Mouse (Mus musculus): ENCODE measurements around the gene Slc22a22. TPM values are rescaled to one million over a fixed set of nuclear protein-coding genes. Genes with fewer than 3 reads are reported as not detected.
A peak's percentile ranks its signal among the peaks of the same experiment; 100 is the strongest.

Gene Slc22a22
- not detected in 2 replicates for polyA plus RNA-seq (2015; fragmentation: Nextera tagmentation; extraction: Ambion mirVana)

GRCm38 (mm10) chr15:57477525-57477924 lies at the start of gene Slc22a22:
Gene Slc22a22, minus strand, starts transcription at chr15:57477625.
- no peaks in the 10 kb centered on the region for H3K4me1 ChIP-seq
- WGBS = 80% methylated on average over 2 of the region's 2 CpGs
- no peak within 1 kb of the TSS for H3K27ac ChIP-seq (replicated peaks)
- no peak for ATAC-seq (ENCODE audit: low FRiP score)
- H3K4me2 ChIP-seq = no peak within 1 kb of the TSS
- no peaks in the 10 kb centered on the region for H3K27me3 ChIP-seq (replicated peaks)
- H3K9ac ChIP-seq (replicated peaks) = no peak within 1 kb of the TSS
- no peak within 1 kb of the TSS for H3K4me3 ChIP-seq (replicated peaks)
- no peaks in the 10 kb centered on the region for H3K36me3 ChIP-seq
- H3K9me3 ChIP-seq (replicated peaks) = no peaks in the 10 kb centered on the region

GRCm38 (mm10) chr15:57523510-57524298 lies 46.3 kb upstream of the Slc22a22 start:
- WGBS = 70% methylated on average over 10 of the region's 10 CpGs
- Histone ChIP-seq H3K9me3 (replicated peaks) (no peaks in the 10 kb centered on the region), H3K9ac (replicated peaks) (no peak overlapping the region), H3K27me3 (replicated peaks) (no peaks in the 10 kb centered on the region), H3K27ac (replicated peaks) (no peak overlapping the region), H3K4me2 (no peak overlapping the region), H3K4me3 (replicated peaks) (no peak overlapping the region), H3K4me1 (no peaks in the 10 kb centered on the region), H3K36me3 (no peaks in the 10 kb centered on the region)
- no peak for ATAC-seq (ENCODE audit: low FRiP score)

- H3K27me3 ChIP-seq (replicated peaks) = no peaks in the 10 kb centered on the region
- WGBS = 61% methylated on average over 1 of the region's 1 CpGs
- no peak for ATAC-seq (ENCODE audit: low FRiP score)
Measured at GRCm38 (mm10) chr15:57522160-57522559, 44.7 kb upstream of the Slc22a22 start.

GRCm38 (mm10) chr15:57509185-57510172 lies 32.1 kb upstream of the Slc22a22 start:
- H3K27ac ChIP-seq (replicated peaks) = no peak overlapping the region
- H3K36me3 ChIP-seq = no peaks in the 10 kb centered on the region
- no peaks in the 10 kb centered on the region for H3K4me1 ChIP-seq
- H3K9me3 ChIP-seq (replicated peaks) = no peaks in the 10 kb centered on the region
- no peak overlapping the region for H3K4me3 ChIP-seq (replicated peaks)
- H3K9ac ChIP-seq (replicated peaks) = no peak overlapping the region
- no peak overlapping the region for H3K4me2 ChIP-seq
- WGBS = 47% methylated on average over 21 of the region's 21 CpGs
- ATAC-seq (ENCODE audit: low FRiP score) = no peak
- no peaks in the 10 kb centered on the region for H3K27me3 ChIP-seq (replicated peaks)

More at GRCm38 (mm10) chr15:57522160-57522559, 44.7 kb upstream of the Slc22a22 start:
- no peaks in the 10 kb centered on the region for H3K4me1 ChIP-seq
- H3K9ac ChIP-seq (replicated peaks) = no peak overlapping the region
- no peak overlapping the region for H3K27ac ChIP-seq (replicated peaks)
- no peak overlapping the region for H3K4me2 ChIP-seq
- no peak overlapping the region for H3K4me3 ChIP-seq (replicated peaks)
- no peaks in the 10 kb centered on the region for H3K9me3 ChIP-seq (replicated peaks)
- H3K36me3 ChIP-seq = no peaks in the 10 kb centered on the region

- 66% methylated on average over 11 of the region's 11 CpGs for WGBS
- no peak overlapping the region for H3K4me2 ChIP-seq
- H3K9me3 ChIP-seq (replicated peaks) = no peaks in the 10 kb centered on the region
- ATAC-seq (ENCODE audit: low FRiP score) = peak; percentile 88
- H3K4me1 ChIP-seq = no peaks in the 10 kb centered on the region
- H3K4me3 ChIP-seq (replicated peaks) = no peak overlapping the region
- no peaks in the 10 kb centered on the region for H3K36me3 ChIP-seq
- H3K9ac ChIP-seq (replicated peaks) = no peak overlapping the region
- no peaks in the 10 kb centered on the region for H3K27me3 ChIP-seq (replicated peaks)
- H3K27ac ChIP-seq (replicated peaks) = no peak overlapping the region
Measured at GRCm38 (mm10) chr15:57508242-57509184, 31.1 kb upstream of the Slc22a22 start.

GRCm38 (mm10) chr15:57504126-57504705 lies 26.8 kb upstream of the Slc22a22 start:
- no peaks in the 10 kb centered on the region for H3K36me3 ChIP-seq
- no peaks in the 10 kb centered on the region for H3K4me1 ChIP-seq
- WGBS = 65% methylated on average over 9 of the region's 9 CpGs
- no peak overlapping the region for H3K4me3 ChIP-seq (replicated peaks)
- H3K9me3 ChIP-seq (replicated peaks) = no peaks in the 10 kb centered on the region
- H3K4me2 ChIP-seq = no peak overlapping the region
- H3K9ac ChIP-seq (replicated peaks) = no peak overlapping the region
- no peak overlapping the region for H3K27ac ChIP-seq (replicated peaks)
- ATAC-seq (ENCODE audit: low FRiP score) = no peak
- no peaks in the 10 kb centered on the region for H3K27me3 ChIP-seq (replicated peaks)

- no peaks in the 10 kb centered on the region for H3K9me3 ChIP-seq (replicated peaks)
Measured at GRCm38 (mm10) chr15:57503656-57504055, 26.2 kb upstream of the Slc22a22 start.

GRCm38 (mm10) chr15:57501559-57501958 lies 24.1 kb upstream of the Slc22a22 start:
- no peak for ATAC-seq (ENCODE audit: low FRiP score)
- Histone ChIP-seq H3K9ac (replicated peaks) (no peak overlapping the region), H3K27me3 (replicated peaks) (no peaks in the 10 kb centered on the region), H3K9me3 (replicated peaks) (no peaks in the 10 kb centered on the region), H3K4me3 (replicated peaks) (no peak overlapping the region), H3K36me3 (no peaks in the 10 kb centered on the region), H3K27ac (replicated peaks) (no peak overlapping the region), H3K4me1 (no peaks in the 10 kb centered on the region), H3K4me2 (no peak overlapping the region)

More at GRCm38 (mm10) chr15:57503656-57504055, 26.2 kb upstream of the Slc22a22 start:
- Histone ChIP-seq H3K27me3 (replicated peaks) (no peaks in the 10 kb centered on the region), H3K9ac (replicated peaks) (no peak overlapping the region), H3K4me2 (no peak overlapping the region), H3K36me3 (no peaks in the 10 kb centered on the region), H3K27ac (replicated peaks) (no peak overlapping the region), H3K4me1 (no peaks in the 10 kb centered on the region), H3K4me3 (replicated peaks) (no peak overlapping the region)
- 95% methylated on average over 3 of the region's 3 CpGs for WGBS
- ATAC-seq (ENCODE audit: low FRiP score) = no peak

- Histone ChIP-seq H3K36me3 (no peaks in the 10 kb centered on the region), H3K27me3 (replicated peaks) (no peaks in the 10 kb centered on the region), H3K4me3 (replicated peaks) (no peak overlapping the region), H3K9ac (replicated peaks) (no peak overlapping the region), H3K4me2 (no peak overlapping the region), H3K27ac (replicated peaks) (no peak overlapping the region), H3K4me1 (no peaks in the 10 kb centered on the region), H3K9me3 (replicated peaks) (no peaks in the 10 kb centered on the region)
- ATAC-seq (ENCODE audit: low FRiP score) = no peak
- 90% methylated on average over 2 of the region's 2 CpGs for WGBS
Measured at GRCm38 (mm10) chr15:57496106-57496505, 18.7 kb upstream of the Slc22a22 start.

GRCm38 (mm10) chr15:57482509-57482908 lies 5.1 kb upstream of the Slc22a22 start:
- no peak for ATAC-seq (ENCODE audit: low FRiP score)
- H3K4me1 ChIP-seq = no peaks in the 10 kb centered on the region
- H3K27me3 ChIP-seq (replicated peaks) = no peaks in the 10 kb centered on the region
- H3K9me3 ChIP-seq (replicated peaks) = no peaks in the 10 kb centered on the region
- H3K27ac ChIP-seq (replicated peaks) = no peak overlapping the region
- no peak overlapping the region for H3K4me3 ChIP-seq (replicated peaks)
- WGBS = 54% methylated on average over 2 of the region's 2 CpGs
- no peak overlapping the region for H3K9ac ChIP-seq (replicated peaks)
- no peak overlapping the region for H3K4me2 ChIP-seq
- H3K36me3 ChIP-seq = no peaks in the 10 kb centered on the region

- no peak overlapping the region for H3K9ac ChIP-seq (replicated peaks)
- H3K9me3 ChIP-seq (replicated peaks) = no peaks in the 10 kb centered on the region
- no peak overlapping the region for H3K4me2 ChIP-seq
- WGBS = 54% methylated on average over 3 of the region's 3 CpGs
- H3K27me3 ChIP-seq (replicated peaks) = no peaks in the 10 kb centered on the region
- no peak for ATAC-seq (ENCODE audit: low FRiP score)
- no peaks in the 10 kb centered on the region for H3K4me1 ChIP-seq
- no peaks in the 10 kb centered on the region for H3K36me3 ChIP-seq
- no peak overlapping the region for H3K4me3 ChIP-seq (replicated peaks)
- no peak overlapping the region for H3K27ac ChIP-seq (replicated peaks)
Measured at GRCm38 (mm10) chr15:57471648-57472047, 5.8 kb downstream of the Slc22a22 start.
